Mouse (Mus musculus) kidney, embryonic 15.5 days (tissue): ENCODE measurements at regions not wholly inside any gene's neighbourhood (a gene's known extent, or its start where the extent isn't known, plus 50 kb on each side); places are given as distances from the start of the nearest gene placed in this dataset.
"Not testable (repeated sequence)": the region's sequence is repeated elsewhere in the genome, so short reads cannot be mapped to it uniquely, and the experiment has no call there.

Experiments used
- ATAC-seq: fragments of 200-750 bp; cut with Nextera tagmentation; replicated peaks from 2 replicates; pipeline ENCODE4 v1.8.0; 2017; ENCODE audit warnings: moderate TSS enrichment; ENCODE audit not compliant: low FRiP score
- H3K27ac ChIP-seq: fragments of 300-500 bp; sonication (generic); 2 replicates; pipeline ENCODE4 v1.5.1; 2015; ENCODE audit warnings: mild to moderate bottlenecking, inconsistent platforms
- H3K27me3 ChIP-seq: fragments of 300-500 bp; sonication (generic); 2 replicates; pipeline ENCODE4 v1.6.1; 2015; ENCODE audit warnings: inconsistent platforms
- H3K36me3 ChIP-seq: fragments of 300-500 bp; sonication (generic); 2 replicates; pipeline ENCODE4 v1.6.1; 2015; ENCODE audit warnings: inconsistent platforms
- H3K4me1 ChIP-seq: fragments of 300-500 bp; sonication (generic); 2 replicates; pipeline ENCODE4 v1.6.1; 2015; ENCODE audit warnings: inconsistent platforms
- H3K4me2 ChIP-seq: fragments of 300-500 bp; sonication (generic); 2 replicates; pipeline ENCODE4 v1.6.1; 2015; ENCODE audit warnings: moderate library complexity, mild to moderate bottlenecking, inconsistent platforms
- H3K4me3 ChIP-seq: fragments of 300-500 bp; sonication (generic); replicated peaks from 2 replicates; pipeline ENCODE4 v1.5.1; 2015; ENCODE audit warnings: mild to moderate bottlenecking, inconsistent platforms
- H3K9ac ChIP-seq: fragments of 300-500 bp; sonication (generic); 2 replicates; pipeline ENCODE4 v1.6.1; 2015; ENCODE audit warnings: mild to moderate bottlenecking, inconsistent platforms
- H3K9me3 ChIP-seq: fragments of 300-500 bp; sonication (generic); replicated peaks from 2 replicates; pipeline ENCODE4 v1.6.1; 2016; ENCODE audit warnings: inconsistent platforms
- WGBS: fragments of 180-500 bp; shearing (Covaris S2); methylation state at CpG from one replicate; pipeline ENCODE4 v1.1.7; 2015; ENCODE audit warnings: mixed read lengths; 5-methylcytosine and 5-hydroxymethylcytosine counted together

- not testable (repeated sequence) for H3K27ac ChIP-seq, H3K4me1 ChIP-seq, H3K27me3 ChIP-seq, H3K9me3 ChIP-seq, H3K4me3 ChIP-seq, H3K36me3 ChIP-seq, H3K4me2 ChIP-seq, H3K9ac ChIP-seq, ATAC-seq
- 52% methylated on average over 3 of the region's 3 CpGs for WGBS
Observed at GRCm38 (mm10) chr6:12835079-12835478, 85.9 kb upstream of the Thsd7a start.

- H3K4me3 ChIP-seq = no peak overlapping the region
- no peak overlapping the region for H3K27ac ChIP-seq
- no peaks in the 10 kb centered on the region for H3K9me3 ChIP-seq
- no peaks in the 10 kb centered on the region for H3K27me3 ChIP-seq
- no peak overlapping the region for H3K9ac ChIP-seq
- no peak overlapping the region for H3K4me2 ChIP-seq
- no peak for ATAC-seq
- no peaks in the 10 kb centered on the region for H3K4me1 ChIP-seq
- 61% methylated on average over 5 of the region's 5 CpGs for WGBS
- no peaks in the 10 kb centered on the region for H3K36me3 ChIP-seq
Observed at GRCm38 (mm10) chr6:12833358-12833757, 84.1 kb upstream of the Thsd7a start.

- Histone ChIP-seq H3K9me3 (no peaks in the 10 kb centered on the region), H3K9ac (no peak overlapping the region), H3K4me2 (no peak overlapping the region), H3K27me3 (no peaks in the 10 kb centered on the region), H3K4me3 (no peak overlapping the region), H3K27ac (no peak overlapping the region), H3K36me3 (no peaks in the 10 kb centered on the region), H3K4me1 (no peaks in the 10 kb centered on the region)
- ATAC-seq = no peak
Observed at GRCm38 (mm10) chr6:12831916-12832315, 82.7 kb upstream of the Thsd7a start.

GRCm38 (mm10) chr6:12831485-12831884 lies 82.3 kb upstream of the Thsd7a start:
- Histone ChIP-seq H3K4me3 (no peak overlapping the region), H3K9ac (no peak overlapping the region), H3K27me3 (no peaks in the 10 kb centered on the region), H3K4me2 (no peak overlapping the region), H3K4me1 (no peaks in the 10 kb centered on the region), H3K27ac (no peak overlapping the region), H3K36me3 (no peaks in the 10 kb centered on the region), H3K9me3 (no peaks in the 10 kb centered on the region)
- ATAC-seq = no peak
- 71% methylated on average over 2 of the region's 2 CpGs for WGBS

GRCm38 (mm10) chr6:12827745-12828144 lies 78.5 kb upstream of the Thsd7a start:
- no peaks in the 10 kb centered on the region for H3K4me1 ChIP-seq
- ATAC-seq = no peak
- no peak overlapping the region for H3K4me3 ChIP-seq
- H3K9ac ChIP-seq = no peak overlapping the region
- no peaks in the 10 kb centered on the region for H3K9me3 ChIP-seq
- WGBS = 62% methylated on average over 4 of the region's 4 CpGs
- H3K27ac ChIP-seq = no peak overlapping the region
- H3K27me3 ChIP-seq = no peaks in the 10 kb centered on the region
- H3K36me3 ChIP-seq = no peaks in the 10 kb centered on the region
- no peak overlapping the region for H3K4me2 ChIP-seq

GRCm38 (mm10) chr6:12814972-12815770 lies 66.0 kb upstream of the Thsd7a start:
- no peaks in the 10 kb centered on the region for H3K27me3 ChIP-seq
- H3K4me1 ChIP-seq = no peaks in the 10 kb centered on the region
- H3K4me3 ChIP-seq = no peak overlapping the region
- no peaks in the 10 kb centered on the region for H3K9me3 ChIP-seq
- no peak overlapping the region for H3K27ac ChIP-seq
- no peak for ATAC-seq
- no peak overlapping the region for H3K9ac ChIP-seq
- H3K4me2 ChIP-seq = no peak overlapping the region
- 76% methylated on average over 4 of the region's 4 CpGs for WGBS
- no peaks in the 10 kb centered on the region for H3K36me3 ChIP-seq

GRCm38 (mm10) chr6:12813781-12814180 lies 64.6 kb upstream of the Thsd7a start:
- WGBS = 74% methylated on average over 5 of the region's 5 CpGs

GRCm38 (mm10) chr6:12812467-12812866 lies 63.3 kb upstream of the Thsd7a start:
- Histone ChIP-seq H3K27ac (no peak overlapping the region), H3K27me3 (no peaks in the 10 kb centered on the region), H3K4me3 (no peak overlapping the region), H3K9me3 (no peaks in the 10 kb centered on the region), H3K4me1 (no peaks in the 10 kb centered on the region), H3K9ac (no peak overlapping the region), H3K4me2 (no peak overlapping the region), H3K36me3 (no peaks in the 10 kb centered on the region)
- ATAC-seq = no peak
- 91% methylated on average over 1 of the region's 1 CpGs for WGBS

More at GRCm38 (mm10) chr6:12813781-12814180, 64.6 kb upstream of the Thsd7a start:
- not testable (repeated sequence) for H3K4me3 ChIP-seq, H3K4me1 ChIP-seq, H3K9me3 ChIP-seq, H3K27ac ChIP-seq, H3K36me3 ChIP-seq, ATAC-seq, H3K27me3 ChIP-seq, H3K4me2 ChIP-seq, H3K9ac ChIP-seq

- Histone ChIP-seq H3K9me3 (no peaks in the 10 kb centered on the region), H3K27me3 (no peaks in the 10 kb centered on the region), H3K4me3 (no peak overlapping the region), H3K27ac (no peak overlapping the region), H3K4me1 (no peaks in the 10 kb centered on the region), H3K9ac (no peak overlapping the region), H3K36me3 (no peaks in the 10 kb centered on the region), H3K4me2 (no peak overlapping the region)
- ATAC-seq = no peak
- 44% methylated on average over 1 of the region's 1 CpGs for WGBS
Observed at GRCm38 (mm10) chr6:12812036-12812435, 62.8 kb upstream of the Thsd7a start.

GRCm38 (mm10) chr6:12809601-12810000 lies 60.4 kb upstream of the Thsd7a start:
- H3K27ac ChIP-seq = no peak overlapping the region
- ATAC-seq = no peak
- no peak overlapping the region for H3K4me2 ChIP-seq
- no peaks in the 10 kb centered on the region for H3K9me3 ChIP-seq
- no peaks in the 10 kb centered on the region for H3K4me1 ChIP-seq
- WGBS = 76% methylated on average over 5 of the region's 5 CpGs
- H3K36me3 ChIP-seq = no peaks in the 10 kb centered on the region
- no peak overlapping the region for H3K9ac ChIP-seq
- H3K27me3 ChIP-seq = no peaks in the 10 kb centered on the region
- no peak overlapping the region for H3K4me3 ChIP-seq
